Mouse (Mus musculus): ENCODE results near the gene Gm20696.

Gm20696 gene

GRCm38 (mm10) chr6:99666318-99667171 lies at the start of gene Gm20696, which contains the start of gene Eif4e3:
Gene Gm20696, minus strand, starts transcription at chr6:99666797.
Gene Eif4e3, minus strand, starts transcription at chr6:99666771.
- peak; percentile 55 for DNase-seq (ENCODE audit: low spot score)

DNA sequence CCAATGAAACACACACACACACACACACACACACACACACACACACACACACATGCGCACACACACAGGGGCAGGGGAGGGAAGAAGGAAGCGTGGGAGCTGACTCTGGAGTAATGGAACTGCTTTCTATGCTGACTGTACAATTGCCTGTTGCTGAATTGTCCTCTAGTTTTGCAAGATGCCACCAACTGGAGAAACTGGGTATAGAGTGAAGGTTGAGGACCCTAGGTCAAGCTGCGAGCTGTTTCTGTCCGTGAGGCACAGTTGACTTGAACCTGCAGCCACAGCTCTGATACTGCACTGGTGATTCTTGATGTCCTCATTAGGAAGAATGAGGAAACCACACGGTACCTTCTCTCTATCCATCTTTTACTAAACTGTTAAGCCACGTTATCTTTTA lies 49.3 kb upstream of the Gm20696 start:
- no peak for DNase-seq (ENCODE audit: low spot score)

GRCm38 (mm10) chr6:99715191-99715590 lies 48.6 kb upstream of the Gm20696 start:
- DNase-seq (ENCODE audit: low spot score) = no peak

DNA sequence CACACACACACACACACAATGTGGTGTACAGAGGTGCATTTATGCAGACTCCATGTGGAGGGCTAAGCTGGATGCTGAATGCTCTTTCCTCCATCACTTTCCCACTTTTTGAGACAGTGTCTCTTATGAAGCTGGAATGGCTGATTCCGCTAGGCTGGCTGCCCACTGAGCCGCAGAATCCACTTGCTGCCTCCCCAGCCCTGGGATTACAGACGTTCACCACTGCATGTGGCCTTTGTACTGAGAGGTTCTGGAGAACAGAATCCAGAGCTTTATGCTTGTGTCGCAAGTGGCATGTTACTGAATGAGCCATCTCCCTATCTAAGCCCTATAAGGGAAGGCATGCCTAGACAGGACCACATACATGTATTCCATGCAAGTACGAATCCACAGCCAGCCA lies 46.7 kb upstream of the Gm20696 start:
- no peak for DNase-seq (ENCODE audit: low spot score)

GRCm38 (mm10) chr6:99711576-99712101 lies 45.0 kb upstream of the Gm20696 start:
- DNase-seq (ENCODE audit: low spot score) = no peak

GRCm38 (mm10) chr6:99700484-99700883 lies 33.9 kb upstream of the Gm20696 start:
- no peak for DNase-seq (ENCODE audit: low spot score)

DNA sequence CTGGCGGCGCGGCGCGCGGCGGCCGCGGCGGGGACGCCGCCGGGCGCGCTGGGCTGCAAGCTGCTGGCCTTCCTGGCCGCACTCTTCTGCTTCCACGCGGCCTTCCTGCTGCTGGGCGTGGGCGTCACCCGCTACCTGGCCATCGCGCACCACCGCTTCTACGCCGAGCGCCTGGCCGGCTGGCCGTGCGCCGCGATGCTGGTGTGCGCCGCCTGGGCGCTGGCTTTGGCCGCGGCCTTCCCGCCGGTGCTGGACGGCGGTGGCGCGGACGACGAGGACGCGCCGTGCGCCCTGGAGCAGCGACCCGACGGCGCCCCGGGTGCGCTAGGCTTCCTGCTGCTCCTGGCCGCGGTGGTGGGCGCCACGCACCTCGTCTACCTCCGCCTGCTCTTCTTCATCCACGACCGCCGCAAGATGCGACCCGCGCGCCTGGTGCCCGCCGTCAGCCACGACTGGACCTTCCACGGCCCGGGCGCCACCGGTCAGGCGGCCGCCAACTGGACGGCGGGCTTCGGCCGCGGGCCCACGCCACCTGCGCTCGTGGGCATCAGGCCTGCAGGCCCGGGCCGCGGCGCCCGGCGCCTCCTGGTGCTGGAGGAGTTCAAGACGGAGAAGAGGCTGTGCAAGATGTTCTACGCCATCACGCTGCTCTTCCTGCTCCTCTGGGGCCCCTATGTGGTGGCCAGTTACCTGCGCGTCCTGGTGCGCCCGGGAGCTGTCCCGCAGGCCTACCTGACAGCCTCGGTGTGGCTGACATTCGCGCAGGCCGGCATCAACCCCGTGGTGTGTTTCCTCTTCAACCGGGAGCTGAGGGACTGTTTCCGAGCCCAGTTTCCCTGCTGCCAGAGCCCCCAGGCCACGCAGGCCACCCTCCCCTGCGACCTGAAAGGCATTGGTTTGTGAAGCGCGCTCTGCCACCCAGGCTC lies 26.6 kb upstream of the Gm20696 start:
- DNase-seq (ENCODE audit: low spot score) = peak; percentile 14

- DNase-seq (ENCODE audit: low spot score) = peak; percentile 34
Observed at GRCm38 (mm10) chr6:99692206-99692915, 25.8 kb upstream of the Gm20696 start, which contains the start of gene Gpr27. Gene Gpr27, plus strand, starts transcription at chr6:99692679.

DNA sequence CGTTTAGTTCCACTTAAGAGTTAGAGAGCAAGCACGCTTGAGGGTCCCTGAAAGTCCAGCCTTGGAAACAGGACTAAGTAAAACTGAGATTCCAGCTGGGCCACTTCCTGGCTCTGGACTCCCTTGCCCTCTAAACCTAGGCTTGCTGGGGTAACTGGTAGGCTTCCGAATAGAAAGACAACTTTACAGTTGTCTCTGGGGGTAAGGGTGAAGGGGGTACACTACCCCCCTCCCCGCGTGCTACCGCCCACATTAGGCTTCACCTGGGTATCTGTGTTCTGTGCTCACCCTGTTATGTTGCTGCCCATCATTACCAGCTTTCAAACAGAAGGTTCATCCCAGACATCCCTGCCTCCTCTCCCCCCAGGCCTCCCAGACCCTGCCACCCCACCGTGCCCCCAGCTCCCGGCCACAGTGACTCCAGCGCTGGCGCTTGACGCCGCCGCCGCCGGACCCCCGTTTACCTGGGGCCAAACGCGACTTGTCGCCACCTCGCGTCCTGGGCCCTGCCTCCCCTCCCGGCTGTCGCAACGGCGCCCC lies 25.1 kb upstream of the Gm20696 start:
- no peak for DNase-seq (ENCODE audit: low spot score)

DNA sequence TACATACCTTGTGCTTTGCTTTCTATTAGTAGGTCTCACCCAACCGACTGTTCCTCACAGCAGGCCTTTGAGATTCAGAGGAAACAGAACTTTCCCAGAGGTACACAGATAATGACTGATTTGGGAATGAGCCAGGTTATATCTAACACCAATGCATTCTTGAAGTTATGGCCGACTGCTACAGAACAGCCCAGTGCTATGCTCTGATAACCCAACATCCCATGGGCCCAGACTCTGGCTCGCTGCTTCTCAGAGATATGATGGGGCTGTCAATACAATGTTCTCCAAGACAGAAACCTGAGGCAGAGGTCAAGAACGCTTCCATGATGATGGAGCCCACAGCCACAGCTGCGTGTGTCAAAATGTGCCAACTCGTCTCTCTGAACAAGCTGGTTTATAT lies 21.9 kb upstream of the Gm20696 start:
- no peak for DNase-seq (ENCODE audit: low spot score)

GRCm38 (mm10) chr6:99684899-99685298 lies 18.3 kb upstream of the Gm20696 start:
- DNase-seq (ENCODE audit: low spot score) = no peak

DNA sequence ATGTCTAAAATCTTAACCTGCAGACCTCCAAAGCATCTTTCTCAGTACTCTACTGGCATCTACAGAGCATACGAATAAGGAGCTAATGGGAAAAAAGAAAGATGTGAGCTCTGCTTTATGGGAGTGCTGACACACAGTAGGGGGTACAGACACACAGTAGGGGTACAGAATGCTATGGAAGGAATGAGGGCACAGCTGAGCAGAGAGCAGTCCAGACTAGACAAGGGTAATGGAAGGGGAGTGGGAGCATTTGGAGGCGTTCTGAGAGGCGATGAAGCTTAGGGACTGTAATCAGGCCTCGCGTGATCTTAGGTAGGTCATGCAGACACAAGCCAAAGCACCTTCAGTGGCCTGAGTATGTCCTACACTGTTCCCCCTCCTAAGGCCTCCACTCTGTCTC lies 17.4 kb upstream of the Gm20696 start:
- no peak for DNase-seq (ENCODE audit: low spot score)

- DNase-seq (ENCODE audit: low spot score) = no peak
Observed at GRCm38 (mm10) chr6:99678108-99678507, 11.5 kb upstream of the Gm20696 start.

DNA sequence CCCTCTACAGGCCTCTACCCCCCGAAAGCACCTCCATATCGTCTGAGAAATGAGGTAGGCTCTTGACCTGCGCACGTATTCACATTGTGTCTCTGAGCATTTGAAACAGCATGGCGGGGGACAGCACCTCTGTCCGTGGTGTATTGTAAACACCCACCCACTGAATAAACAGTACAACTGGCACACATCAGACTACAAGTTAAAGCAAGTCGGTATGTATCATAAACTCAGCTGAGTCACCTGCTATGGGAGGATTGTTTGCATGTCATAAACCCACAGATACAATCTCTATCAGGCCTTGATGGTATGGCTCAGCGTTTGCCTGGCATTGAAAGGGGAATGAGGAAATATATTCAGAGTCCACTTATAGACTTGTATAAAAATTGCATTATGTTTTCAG lies 10.7 kb upstream of the Gm20696 start:
- DNase-seq (ENCODE audit: low spot score) = no peak

DNA sequence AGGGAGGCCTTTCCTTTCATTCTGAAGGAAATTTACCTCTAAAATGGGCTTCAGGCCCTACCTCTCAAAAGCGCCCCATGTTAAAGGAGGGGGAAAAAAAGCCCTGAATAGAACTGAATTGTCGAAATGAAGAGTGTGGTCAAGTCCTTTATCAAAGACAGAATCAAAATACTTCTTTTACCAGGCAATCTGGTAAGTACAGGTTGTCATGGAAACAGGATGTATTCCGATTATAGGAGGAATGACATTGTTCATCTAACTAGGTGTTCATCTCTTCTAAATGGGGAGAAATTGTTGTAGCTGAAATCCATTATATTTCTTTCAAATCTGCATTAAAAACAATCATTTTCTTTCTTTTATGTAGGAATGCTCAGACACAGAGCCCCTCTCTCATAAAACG lies 7.9 kb upstream of the Gm20696 start:
- no peak for DNase-seq (ENCODE audit: low spot score)

DNA sequence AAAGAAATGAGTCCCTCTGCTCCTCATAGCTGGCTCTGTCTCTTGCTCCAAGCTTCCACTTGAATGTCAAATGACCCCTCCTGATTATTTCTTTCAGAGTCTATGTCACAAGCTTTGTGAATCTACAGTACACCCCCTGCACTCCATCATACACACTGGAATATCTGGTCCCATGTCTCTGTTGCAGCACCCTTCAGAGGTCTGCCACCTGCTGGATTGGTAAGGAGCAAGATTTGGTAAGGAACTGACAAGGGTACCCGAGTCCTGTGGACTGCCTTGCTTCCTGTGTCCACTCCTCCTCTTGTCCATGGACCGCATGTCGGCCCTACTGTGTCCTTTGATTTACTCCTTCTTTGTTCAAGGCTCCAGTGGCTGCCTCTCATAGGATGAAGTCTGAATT lies 5.2 kb upstream of the Gm20696 start:
- DNase-seq (ENCODE audit: low spot score) = no peak

DNA sequence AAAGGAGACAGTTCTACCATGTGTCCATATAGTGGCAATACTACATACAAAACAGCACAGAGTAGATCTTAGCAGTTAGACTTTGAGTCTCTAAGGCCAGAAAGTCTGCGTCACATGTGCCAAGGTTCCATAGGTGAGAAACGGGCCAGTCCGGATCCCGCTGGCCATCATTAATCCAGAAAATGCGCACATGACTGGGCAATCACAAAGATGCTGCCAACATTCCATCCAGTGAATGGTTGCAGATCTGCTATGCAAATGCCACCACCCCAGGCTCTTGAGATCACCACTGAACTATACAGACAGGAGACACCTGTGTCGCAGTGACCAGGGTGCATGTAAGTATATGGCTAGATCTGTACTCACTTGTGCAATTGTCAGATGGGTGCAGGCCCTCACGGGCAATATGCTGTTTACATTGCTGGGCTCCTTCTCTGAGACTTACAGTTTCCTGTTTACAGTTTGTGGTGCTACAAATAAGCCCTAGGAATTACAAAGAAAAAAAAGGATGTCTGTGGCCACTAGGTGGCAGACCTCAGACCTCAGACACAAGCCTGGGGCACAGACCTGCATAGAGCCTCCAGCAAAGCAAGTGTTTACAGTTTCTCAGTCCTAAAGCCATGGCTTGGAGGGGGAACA lies 4.0 kb upstream of the Gm20696 start:
- peak; percentile 56 for DNase-seq (ENCODE audit: low spot score)

GRCm38 (mm10) chr6:99669481-99670325 lies 3.1 kb upstream of the Gm20696 start:
- no peak for DNase-seq (ENCODE audit: low spot score)

DNA sequence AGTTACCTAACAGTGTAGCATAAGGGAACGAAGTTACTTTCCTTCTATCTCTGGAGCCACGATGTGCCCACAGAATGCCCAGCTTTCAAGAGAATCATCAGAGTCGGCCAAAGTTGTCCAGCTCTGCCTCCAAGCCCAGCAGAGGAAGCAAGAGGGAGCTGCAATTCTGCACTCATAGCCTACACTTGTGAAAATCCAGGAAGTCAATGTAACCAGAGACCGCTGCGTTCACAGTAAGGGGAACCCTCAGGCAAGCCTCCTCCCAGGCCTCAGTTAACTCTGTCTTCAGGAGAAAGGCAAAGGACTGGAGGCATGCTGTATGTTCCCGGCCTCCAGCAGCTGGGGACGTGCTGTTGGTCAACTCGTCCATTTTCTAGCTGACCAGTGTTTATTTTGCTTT lies 693 bp upstream of the Gm20696 start:
- no peak for DNase-seq (ENCODE audit: low spot score)
